Mouse (Mus musculus) MEL (cell line): Measurements from ENCODE around the gene Sgk1.

ENCODE experiments used
- CTCF ChIP-seq, 3 experiments: IDR thresholded peaks in 2 of 3; conservative IDR thresholded peaks in 1 of 3; 2 replicates each; pipeline ENCODE4 v1.5.1; 2011 to 2012; ENCODE audit warnings: low read length in 3 of 3, low read depth in 2 of 3, mild to moderate bottlenecking in 2 of 3, improper control_type of control experiment in 1 of 3, inconsistent platforms in 1 of 3, mixed read lengths in 1 of 3, moderate library complexity in 1 of 3; ENCODE audit not compliant: control insufficient read depth in 1 of 3, insufficient read depth in 1 of 3, poor library complexity in 1 of 3, severe bottlenecking in 1 of 3
- EP300 ChIP-seq, 2 experiments: IDR thresholded peaks; 2 replicates each; pipeline ENCODE4 v1.6.1; 2011; ENCODE audit warnings: improper control_type of control experiment in 2 of 2, low read length in 2 of 2, low read depth in 1 of 2, mild to moderate bottlenecking in 1 of 2
- NRF1 ChIP-seq: IDR thresholded peaks from 2 replicates; pipeline ENCODE4 v1.6.1; 2014; ENCODE audit warnings: low read depth, mild to moderate bottlenecking, inconsistent platforms, low read length, improper control_type of control experiment, moderate library complexity; ENCODE audit not compliant: poor library complexity, insufficient read depth, severe bottlenecking
- POLR2A ChIP-seq, 2 experiments: IDR thresholded peaks; 2 replicates each; pipeline ENCODE4 v1.6.1; 2011 to 2012; ENCODE audit warnings: low read length in 2 of 2, mild to moderate bottlenecking in 2 of 2, control low read depth in 1 of 2, improper control_type of control experiment in 1 of 2, low read depth in 1 of 2, moderate library complexity in 1 of 2; ENCODE audit not compliant: control insufficient read depth in 1 of 2, insufficient read depth in 1 of 2, poor library complexity in 1 of 2
- POLR2AphosphoS5 ChIP-seq: IDR thresholded peaks from 2 replicates; pipeline ENCODE4 v1.6.1; 2012; ENCODE audit warnings: low read depth, borderline replicate concordance, mild to moderate bottlenecking, inconsistent platforms, low read length, moderate library complexity, mixed read lengths
- RCOR1 ChIP-seq: IDR thresholded peaks from 2 replicates; pipeline ENCODE4 v1.6.1; 2012; ENCODE audit warnings: low read depth, mild to moderate bottlenecking, inconsistent platforms, low read length, improper control_type of control experiment
- SIN3A ChIP-seq: IDR thresholded peaks from 2 replicates; pipeline ENCODE4 v1.6.1; 2012; ENCODE audit warnings: low read length, improper control_type of control experiment, inconsistent platforms
- ZNF384 ChIP-seq: IDR thresholded peaks from 2 replicates; pipeline ENCODE4 v1.6.1; 2012; ENCODE audit warnings: low read depth, mild to moderate bottlenecking, inconsistent platforms, low read length, improper control_type of control experiment

DNA sequence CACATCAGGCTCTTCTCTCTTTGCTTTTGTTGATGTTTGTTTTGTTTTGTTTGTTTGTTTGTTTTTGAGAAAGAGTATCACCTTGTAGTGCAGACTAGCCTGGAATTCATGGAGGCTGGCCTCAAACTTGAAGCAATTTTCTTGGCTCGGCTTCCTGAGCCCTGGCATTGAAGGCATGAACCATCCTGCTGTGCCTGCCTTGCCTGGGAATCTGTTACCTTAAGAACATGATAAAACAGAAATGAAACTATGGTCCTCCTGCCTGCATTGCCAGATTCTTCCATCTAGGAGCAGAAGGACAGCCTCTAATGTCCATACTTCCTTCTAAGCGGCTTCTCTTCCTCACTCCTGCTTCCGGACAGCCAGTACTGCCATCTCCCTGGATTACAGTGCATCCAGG, 17.4 kb downstream of the Sgk1 start:
- no peak for TF ChIP-seq SIN3A
- TF ChIP-seq POLR2A (IDR thresholded peaks at IDR 0.05; ENCODE audit: control insufficient read depth in 1 of 2, insufficient read depth in 1 of 2, low read depth in 1 of 2, low read length in 2 of 2, poor library complexity in 1 of 2), result no peak
- no peak for TF ChIP-seq ZNF384
- TF ChIP-seq EP300 (IDR thresholded peaks at IDR 0.05; ENCODE audit: low read depth in 1 of 2, low read length in 2 of 2), result no peak
- no peak for TF ChIP-seq CTCF (IDR thresholded peaks at IDR 0.05 in 2 of 3, conservative IDR thresholded peaks at IDR 0.05 in 1 of 3; ENCODE audit: control insufficient read depth in 1 of 3, insufficient read depth in 1 of 3, low read depth in 2 of 3, low read length in 3 of 3, poor library complexity in 1 of 3, severe bottlenecking in 1 of 3)
- no peak for TF ChIP-seq RCOR1
- no peak for TF ChIP-seq POLR2AphosphoS5
- TF ChIP-seq NRF1, result no peak
